Mouse (Mus musculus): ENCODE results near the gene Gm10696.
"Not testable (repeated sequence)": the region's sequence is repeated elsewhere in the genome, so short reads cannot be mapped to it uniquely, and the experiment has no call there.

Gene Gm10696

GRCm38 (mm10) chr3:94178093-94178492 is at the start of gene Gm10696:
TSS of gene Gm10696 (minus strand) at chr3:94178193.
- DNase-seq (ENCODE audit: low read depth, low spot score) = not testable (repeated sequence)

- not testable (repeated sequence) for DNase-seq (ENCODE audit: low read depth, low spot score)
These were observed 18.4 kb upstream of the Gm10696 start, which contains the start of gene Gm5286 for GRCm38 (mm10) chr3:94196414-94196813. TSS of gene Gm5286 (plus strand) at chr3:94196714.

GRCm38 (mm10) chr3:94167351-94167750 is 10.6 kb downstream of the Gm10696 start:
- not testable (repeated sequence) for DNase-seq (ENCODE audit: low read depth, low spot score)
